ENCODE assay signal across 8 mouse cellular contexts in genomic region chr10:71225894-71226293, GRCm38 (mm10). TPM values are rescaled to one million over a fixed set of nuclear protein-coding genes. Genes with fewer than 3 reads are reported as not detected.
A peak's percentile ranks its signal among the peaks of the same experiment; 100 is the strongest.
DNase-seq lines count a peak whose midpoint lies in the region; ATAC-seq and TF ChIP-seq lines count a peak whose summit lies in the region.

No protein-coding gene starts in this region.

- H3K79me3 ChIP-seq in C2C12 (ENCODE audit: low read depth), result no peaks in the 10 kb centered on the region

- H3K79me2 ChIP-seq in C2C12 (ENCODE audit: control insufficient read depth, insufficient read depth), result no peaks in the 10 kb centered on the region

- WGBS in thymus, adult 2 months, result 57% methylated on average over 7 of the region's 7 CpGs

- peaks cover 70% of the 10 kb centered on the region for H3K36me3 ChIP-seq in C2C12 (ENCODE audit: control insufficient read depth, insufficient read depth)
- H3K36me3 ChIP-seq in thymus, adult 2 months (ENCODE audit: control insufficient read depth, insufficient read depth, low read length), result peaks cover 37% of the 10 kb centered on the region

- peak; percentile 75 for TF ChIP-seq CTCF in C2C12 (IDR thresholded peaks at IDR 0.05; ENCODE audit: control insufficient read depth, insufficient read depth, insufficient read length)
- peak; percentile 72 for TF ChIP-seq CTCF in cortical plate, adult 2 months (IDR thresholded peaks at IDR 0.05; ENCODE audit: extremely low read depth, insufficient read depth, low read length)
- peak; percentile 77; the same call in 1 of the 2 replicates for TF ChIP-seq CTCF in thymus, adult 2 months (IDR thresholded peaks at IDR 0.05; ENCODE audit: borderline replicate concordance, control insufficient read depth, extremely low read depth, insufficient read depth, low read length, poor library complexity)

- TF ChIP-seq POLR2A in cortical plate, adult 2 months (IDR thresholded peaks at IDR 0.05; ENCODE audit: extremely low read depth, insufficient read depth, low read length), result no peak
- no peak for TF ChIP-seq POLR2A in thymus, adult 2 months (IDR thresholded peaks at IDR 0.05; ENCODE audit: control insufficient read depth, extremely low read depth, insufficient read depth, low read length, poor library complexity)

- ATAC-seq in neutrophil, adult 5-6 weeks (ENCODE audit: extremely low read depth, insufficient number of reproducible peaks, low FRiP score, poor library complexity, severe bottlenecking), result peak; percentile 60; the same call in 1 of the 2 replicates

- no peak overlapping the region for H3ac ChIP-seq in C2C12 (ENCODE audit: control insufficient read depth, insufficient read length, low read depth)

- no peak overlapping the region for H3K27ac ChIP-seq in cortical plate, adult 2 months (ENCODE audit: insufficient read depth, low read length)
- H3K27ac ChIP-seq in thymus, adult 2 months (ENCODE audit: control insufficient read depth, insufficient read depth, low read length), result no peak overlapping the region

- no peaks in the 10 kb centered on the region for H3K4me1 ChIP-seq in cortical plate, adult 2 months (ENCODE audit: control insufficient read depth, insufficient read depth, low read length)
- H3K4me1 ChIP-seq in thymus, adult 2 months (replicated peaks; ENCODE audit: control insufficient read depth, insufficient read depth, low read length), result no peaks in the 10 kb centered on the region

- H3K4me3 ChIP-seq in C2C12 (ENCODE audit: insufficient read depth, poor library complexity, severe bottlenecking), result no peak overlapping the region
- no peak overlapping the region for H3K4me3 ChIP-seq in cortical plate, adult 2 months (ENCODE audit: insufficient read depth, low read length)
- H3K4me3 ChIP-seq in thymus, adult 2 months (ENCODE audit: control insufficient read depth, insufficient read depth, low read length), result no peak overlapping the region

- intact Hi-C loops in gastrocnemius, postnatal 36 days (cut with DNase I), result no loop called here

- DNase-seq in adrenal gland, adult (ENCODE audit: inconsistent age in 2 of 2, low spot score in 1 of 2), result peak; percentile 54 to 89
- peak; percentile 78 to 81 for DNase-seq in gastrocnemius, postnatal 36 days
- peak; percentile 94 to 96 for DNase-seq in kidney, postnatal 4 days
- peak; percentile 61 to 67 for DNase-seq in lung, adult 18-20 months
- peak; percentile 82 for DNase-seq in thymus, adult 2 months

- no peaks in the 10 kb centered on the region for H3K27me3 ChIP-seq in C2C12 (ENCODE audit: control insufficient read depth, insufficient read depth, insufficient read length)
- no peaks in the 10 kb centered on the region for H3K27me3 ChIP-seq in thymus, adult 2 months (ENCODE audit: control insufficient read depth, insufficient read depth, low read length)

TF ChIP-seq in C2C12, 6 proteins besides CTCF, POLR2A, EP300 and RAD21:
- TF ChIP-seq USF1 (IDR thresholded peaks at IDR 0.05; ENCODE audit: low read depth), result no peak
- no peak for TF ChIP-seq MAX (IDR thresholded peaks at IDR 0.05)
- TF ChIP-seq MYOG (IDR thresholded peaks at IDR 0.05; ENCODE audit: control insufficient read depth, extremely low read depth, insufficient read length), result no peak
- TF ChIP-seq CEBPB (IDR thresholded peaks at IDR 0.05; ENCODE audit: low read depth), result no peak
- TF ChIP-seq FOSL1 (IDR thresholded peaks at IDR 0.05; ENCODE audit: insufficient read depth, low read length, poor library complexity, severe bottlenecking), result no peak
- TF ChIP-seq MYOD1 (IDR thresholded peaks at IDR 0.05; ENCODE audit: control insufficient read depth, insufficient read length, low read depth), result no peak

RNA-seq across cellular contexts. Expression of gene Tfam, which starts 12.2 kb away (rescaled TPM):
- 21.0 TPM for polyA plus RNA-seq in C2C12 (2012; fragmentation: generic; extraction: Trizol)
- polyA plus RNA-seq in cortical plate, adult 2 months (2012; rRNA removed), result 19.4 and 20.0 TPM in 2 replicates
- 10 to 100 TPM; 51.6 to 56.4 TPM for total RNA-seq in gastrocnemius, postnatal 36 days (2021)
- 83.7 and 91.0 TPM in 2 replicates for total RNA-seq in neutrophil, adult 5-6 weeks (2017)
- 12.4 and 12.6 TPM in 2 replicates for polyA plus RNA-seq in thymus, adult 2 months (2012; rRNA removed)

RNA-seq across cellular contexts. Expression of gene Ube2d1, which starts 59.2 kb away (rescaled TPM):
- polyA plus RNA-seq in C2C12 (2012; fragmentation: generic; extraction: Trizol), result 34.0 TPM
- polyA plus RNA-seq in cortical plate, adult 2 months (2012; rRNA removed), result 104 TPM in 2 replicates
- total RNA-seq in gastrocnemius, postnatal 36 days (2021), result 100 to 1,000 TPM; 152 to 220 TPM
- total RNA-seq in neutrophil, adult 5-6 weeks (2017), result 60.8 and 66.4 TPM in 2 replicates
- polyA plus RNA-seq in thymus, adult 2 months (2012; rRNA removed), result 87.8 and 90.4 TPM in 2 replicates
